Mouse (Mus musculus) limb, embryonic 14.5 days (tissue): ENCODE data around the gene Sptlc2. TPM values are rescaled to one million over a fixed set of nuclear protein-coding genes. Genes with fewer than 3 reads are reported as not detected.

ENCODE experiments used
- ATAC-seq: fragments of 200-750 bp; cut with Nextera tagmentation; 2 replicates; pipeline ENCODE4 v1.8.0; 2017; ENCODE audit warnings: low read depth, moderate number of reproducible peaks, moderate TSS enrichment; ENCODE audit not compliant: low FRiP score
- DNase-seq: peaks from one replicate; pipeline ENCODE4 v3.0.0-alpha.2; 2015; ENCODE audit warnings: low spot score
- H3K27ac ChIP-seq: fragments of 300-500 bp; sonication (generic); replicated peaks from 2 replicates; pipeline ENCODE4 v1.5.1; 2014; ENCODE audit warnings: low read depth, mild to moderate bottlenecking, low read length, moderate library complexity, mixed read lengths
- H3K27me3 ChIP-seq: fragments of 300-500 bp; sonication (generic); 2 replicates; pipeline ENCODE4 v1.6.1; 2014; ENCODE audit warnings: low read length, mixed read lengths; ENCODE audit not compliant: control insufficient read depth, insufficient read depth
- H3K36me3 ChIP-seq: fragments of 300-500 bp; sonication (generic); 2 replicates; pipeline ENCODE4 v1.6.1; 2014; ENCODE audit warnings: mild to moderate bottlenecking, low read length, moderate library complexity, mixed read lengths; ENCODE audit not compliant: control insufficient read depth, insufficient read depth
- H3K4me1 ChIP-seq: fragments of 300-500 bp; sonication (generic); 2 replicates; pipeline ENCODE4 v1.6.1; 2014; ENCODE audit warnings: antibody characterized with exemption, low read length, mixed read lengths; ENCODE audit not compliant: control insufficient read depth, insufficient read depth
- H3K4me2 ChIP-seq: fragments of 300-500 bp; sonication (generic); replicated peaks from 2 replicates; pipeline ENCODE4 v1.6.1; 2014; ENCODE audit warnings: low read depth, mild to moderate bottlenecking, low read length, moderate library complexity; ENCODE audit not compliant: severe bottlenecking
- H3K4me3 ChIP-seq: fragments of 300-500 bp; sonication (generic); replicated peaks from 2 replicates; pipeline ENCODE4 v1.5.1; 2014; ENCODE audit warnings: low read length
- H3K9ac ChIP-seq: fragments of 300-500 bp; sonication (generic); 2 replicates; pipeline ENCODE4 v1.6.1; 2014; ENCODE audit warnings: mild to moderate bottlenecking, low read depth, low read length, moderate library complexity; ENCODE audit not compliant: severe bottlenecking
- H3K9me3 ChIP-seq: fragments of 300-500 bp; sonication (generic); 2 replicates; pipeline ENCODE4 v1.6.1; 2016; ENCODE audit warnings: low read length; ENCODE audit not compliant: control insufficient read depth
- POLR2A ChIP-seq: fragments of 200-500 bp; IDR thresholded peaks from 2 replicates; pipeline ENCODE4 v1.8.0; 2012; ENCODE audit warnings: inconsistent platforms, mild to moderate bottlenecking, moderate library complexity, borderline replicate concordance; ENCODE audit not compliant: insufficient read depth, insufficient read length; ENCODE audit errors: extremely low read depth
- WGBS: fragments of 180-500 bp; shearing (Covaris S2); extraction: QIAGEN DNeasy Blood & Tissue Kit; methylation state at CpG from one replicate; pipeline ENCODE4 v1.1.7; 2014; 5-methylcytosine and 5-hydroxymethylcytosine counted together
- microRNA-seq: library from miRNA; unstranded; fragments of <30 nt; microRNA quantifications from one replicate; pipeline ENCODE4, GENCODE M21; 2016
- polyA plus RNA-seq, 2 experiments: library from polyadenylated mRNA; depleted of rRNA in 1 of 2; stranded (reverse) in 1 of 2; unstranded in 1 of 2; fragments of >200 nt; fragmentation: Nextera tagmentation in 1 of 2; extraction: Ambion mirVana in 1 of 2; gene quantifications; 2 replicates each; pipeline versions ENCODE4 v1.2.1 to v1.2.3; 2012 to 2014

Sptlc2 gene
- polyA plus RNA-seq, 2 experiments = 35.2 to 85.5 TPM

DNA sequence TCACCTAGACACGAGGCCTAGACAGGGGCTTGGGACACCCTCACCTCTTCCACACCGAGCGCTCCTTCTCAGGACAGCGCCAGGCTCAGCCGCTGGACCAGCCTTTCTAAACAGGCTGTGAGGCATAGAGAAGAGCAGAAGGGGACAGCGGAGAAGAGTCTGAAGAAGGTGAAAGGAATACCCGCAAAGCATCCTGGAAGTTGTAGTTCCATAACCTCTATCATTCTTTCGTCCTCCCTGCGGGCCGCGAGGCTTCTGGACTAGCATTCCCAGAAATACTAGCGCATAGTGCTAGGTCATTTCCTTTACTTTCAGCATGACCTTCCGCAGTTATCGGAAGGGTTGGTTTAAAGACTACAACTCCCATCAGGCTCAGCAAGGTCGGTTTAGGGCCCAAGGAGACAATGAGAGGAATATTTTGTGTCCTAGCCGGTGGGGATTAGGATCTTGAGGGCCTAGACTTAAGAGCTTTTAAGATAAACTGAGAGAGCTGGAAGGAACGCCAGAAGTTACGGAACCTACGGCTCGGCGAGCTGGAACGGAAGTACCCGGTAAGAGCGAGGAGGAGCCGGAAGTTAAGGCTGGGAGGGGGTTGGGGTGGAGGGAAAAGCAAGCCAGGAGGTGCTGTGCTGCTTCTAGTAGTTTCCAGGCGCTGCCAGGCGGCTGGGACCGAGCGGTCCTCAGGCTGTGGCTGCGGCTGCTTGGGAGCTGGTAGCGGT lies 121.9 kb downstream of the Sptlc2 start, which contains the start of the genes Vipas39 and Ahsa1:
Vipas39 (minus strand) TSS at position 149 of the 719 bp plus-strand sequence.
Ahsa1 (plus strand) TSS at position 372 of the 719 bp plus-strand sequence.
- H3K36me3 ChIP-seq = peaks cover 52% of the 10 kb centered on the region
- H3K4me2 ChIP-seq = peak within 1 kb of the TSS; percentile 58
- DNase-seq (peak; percentile 99), ATAC-seq (peak; percentile 97)
- TF ChIP-seq POLR2A = peak; percentile 94; the same call in 1 of the 2 replicates
- no peaks in the 10 kb centered on the region for H3K9me3 ChIP-seq
- H3K27ac ChIP-seq = peak within 1 kb of the TSS; percentile 84
- H3K9ac ChIP-seq = peak within 1 kb of the TSS; percentile 86
- H3K4me1 ChIP-seq = peaks cover 7% of the 10 kb centered on the region
- peak within 1 kb of the TSS; percentile 90 for H3K4me3 ChIP-seq
- under 1% methylated on average over 31 of the region's 31 CpGs for WGBS
- no peaks in the 10 kb centered on the region for H3K27me3 ChIP-seq

DNA sequence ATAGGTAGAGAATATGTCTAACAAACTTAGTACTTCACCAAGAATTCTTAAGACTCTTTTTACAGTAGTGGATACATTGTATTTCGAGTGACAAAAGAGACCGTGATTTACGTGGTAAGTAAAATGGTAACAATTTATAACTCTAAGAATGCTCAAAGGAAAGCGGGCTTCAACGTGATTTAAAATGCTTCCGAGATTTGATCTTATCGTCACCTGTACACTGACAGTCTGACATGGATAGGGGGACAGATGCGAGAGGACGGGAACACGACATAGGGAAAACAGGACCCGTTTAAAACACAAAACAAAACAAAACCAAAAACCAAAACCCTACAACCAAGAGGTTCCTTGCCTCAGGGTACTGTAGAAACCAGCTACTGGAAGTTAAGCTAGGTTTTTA lies 122.7 kb downstream of the Sptlc2 start:
- DNase-seq (no peak), ATAC-seq (no peak)
- H3K4me2 ChIP-seq = peak overlapping the region; percentile 56
- H3K4me1 ChIP-seq = peaks cover 7% of the 10 kb centered on the region
- no peak for TF ChIP-seq POLR2A
- 21% methylated on average over 11 of the region's 11 CpGs for WGBS
- 0 out of 2 replicates have a peak overlapping the region, but pooled peaks have one; percentile 0 for H3K27ac ChIP-seq
- no peaks in the 10 kb centered on the region for H3K27me3 ChIP-seq
- H3K36me3 ChIP-seq = peaks cover 51% of the 10 kb centered on the region
- no peaks in the 10 kb centered on the region for H3K9me3 ChIP-seq
- peak overlapping the region; percentile 86 for H3K9ac ChIP-seq
- peak overlapping the region; percentile 90 for H3K4me3 ChIP-seq

DNA sequence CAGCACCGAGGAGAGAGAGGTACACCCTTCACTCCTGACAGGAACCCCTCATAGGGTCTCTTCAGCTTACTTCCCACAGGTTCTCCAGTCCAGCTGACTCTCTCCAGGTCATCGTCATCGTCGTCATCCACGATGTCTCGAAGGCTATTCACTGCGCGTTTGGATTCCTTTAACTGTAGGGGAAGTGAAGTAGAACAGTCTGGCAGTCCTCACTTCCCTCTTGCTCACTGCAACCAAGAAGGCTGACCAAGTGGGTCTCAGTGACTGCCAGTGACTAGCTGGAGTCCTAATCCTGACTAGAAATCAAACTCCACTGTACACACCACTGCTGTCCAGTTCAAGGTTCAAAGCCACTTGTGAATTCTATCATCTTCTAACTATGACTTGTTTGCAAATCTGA lies 127.6 kb downstream of the Sptlc2 start:
- no peak for TF ChIP-seq POLR2A
- WGBS = 89% methylated on average over 8 of the region's 8 CpGs

DNA sequence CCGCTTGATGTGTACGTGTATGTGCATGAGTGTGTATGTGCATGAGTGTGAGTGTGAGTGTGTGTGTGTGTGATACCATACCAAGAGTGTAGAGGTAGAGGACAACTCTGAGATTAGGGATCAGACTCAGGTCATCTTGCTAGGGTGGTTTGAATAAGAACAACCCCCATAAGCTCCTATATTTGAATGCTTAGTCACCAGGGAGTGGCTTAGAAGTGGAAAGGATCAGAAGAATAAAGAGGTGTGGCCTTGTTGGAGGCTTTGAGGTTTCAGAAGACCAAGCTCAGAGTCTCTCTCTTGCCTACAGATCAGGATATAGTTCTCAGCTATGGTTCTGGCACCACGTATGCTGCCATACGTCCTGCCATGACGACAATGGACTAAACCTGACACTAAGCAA lies 131.5 kb downstream of the Sptlc2 start:
- DNase-seq (no peak), ATAC-seq (no peak)
- Histone ChIP-seq H3K4me3 (no peak overlapping the region), H3K9ac (no peak overlapping the region), H3K27ac (no peak overlapping the region), H3K9me3 (no peaks in the 10 kb centered on the region), H3K4me2 (no peak overlapping the region), H3K36me3 (peaks cover 86% of the 10 kb centered on the region), H3K27me3 (no peaks in the 10 kb centered on the region), H3K4me1 (no peaks in the 10 kb centered on the region)
- TF ChIP-seq POLR2A = no peak
- 96% methylated on average over 5 of the region's 5 CpGs for WGBS

More for the DNA sequence above, 127.6 kb downstream of the Sptlc2 start:
- Histone ChIP-seq H3K4me3 (no peak overlapping the region), H3K36me3 (peaks cover 69% of the 10 kb centered on the region), H3K4me1 (no peaks in the 10 kb centered on the region), H3K4me2 (no peak overlapping the region), H3K27ac (no peak overlapping the region), H3K9me3 (no peaks in the 10 kb centered on the region), H3K27me3 (no peaks in the 10 kb centered on the region), H3K9ac (no peak overlapping the region)
- DNase-seq (no peak), ATAC-seq (no peak)

Small RNA genes lying within 50 kb of the gene (microRNA-seq; reads per million reads assigned to microRNA genes)
- gene Gm47293 (not detected), gene Mir3068 (42.6 reads per million, percentile 35 among the genes with 10 or more reads in this experiment)

Other genes starting within 250 kb of the Sptlc2 start
- 67.7 and 75.2 TPM in 2 replicates for gene Gstz1, start 241.2 kb downstream of the Sptlc2 start, polyA plus RNA-seq (2012; rRNA removed)
- gene Gstz1, start 241.2 kb downstream of the Sptlc2 start, polyA plus RNA-seq (2014; fragmentation: Nextera tagmentation; extraction: Ambion mirVana) = 37.5 and 42.4 TPM in 2 replicates
- 20.6 and 26.3 TPM in 2 replicates for gene Pomt2, start 240.4 kb downstream of the Sptlc2 start, polyA plus RNA-seq (2012; rRNA removed)
- 16.8 and 18.4 TPM in 2 replicates for gene Pomt2, start 240.4 kb downstream of the Sptlc2 start, polyA plus RNA-seq (2014; fragmentation: Nextera tagmentation; extraction: Ambion mirVana)
- 1.2 and 2.0 TPM in 2 replicates for gene Samd15, start 188.6 kb downstream of the Sptlc2 start, polyA plus RNA-seq (2012; rRNA removed)
- gene Samd15, start 188.6 kb downstream of the Sptlc2 start, polyA plus RNA-seq (2014; fragmentation: Nextera tagmentation; extraction: Ambion mirVana) = 1.1 and 1.6 TPM in 2 replicates
- 6.2 and 6.8 TPM in 2 replicates for gene Tmed8, start 187.9 kb downstream of the Sptlc2 start, polyA plus RNA-seq (2012; rRNA removed)
- gene Tmed8, start 187.9 kb downstream of the Sptlc2 start, polyA plus RNA-seq (2014; fragmentation: Nextera tagmentation; extraction: Ambion mirVana) = 2.9 and 3.3 TPM in 2 replicates
- 0.80 and 1.5 TPM in 2 replicates for gene Noxred1, start 149.6 kb downstream of the Sptlc2 start, polyA plus RNA-seq (2012; rRNA removed)
- gene Noxred1, start 149.6 kb downstream of the Sptlc2 start, polyA plus RNA-seq (2014; fragmentation: Nextera tagmentation; extraction: Ambion mirVana) = 0.40 and 0.99 TPM in 2 replicates
- 44.3 and 45.0 TPM in 2 replicates for gene Vipas39, start 122.1 kb downstream of the Sptlc2 start, polyA plus RNA-seq (2012; rRNA removed)
- gene Vipas39, start 122.1 kb downstream of the Sptlc2 start, polyA plus RNA-seq (2014; fragmentation: Nextera tagmentation; extraction: Ambion mirVana) = 42.1 and 52.5 TPM in 2 replicates
- 120 and 187 TPM in 2 replicates for gene Ahsa1, start 121.9 kb downstream of the Sptlc2 start, polyA plus RNA-seq (2012; rRNA removed)
- gene Ahsa1, start 121.9 kb downstream of the Sptlc2 start, polyA plus RNA-seq (2014; fragmentation: Nextera tagmentation; extraction: Ambion mirVana) = 168 and 182 TPM in 2 replicates
- gene Ism2, start 88.7 kb downstream of the Sptlc2 start, polyA plus RNA-seq (2012; rRNA removed) = 0.99 and 1.2 TPM in 2 replicates
- gene Ism2, start 88.7 kb downstream of the Sptlc2 start, polyA plus RNA-seq (2014; fragmentation: Nextera tagmentation; extraction: Ambion mirVana) = 1.4 TPM in 2 replicates
- gene Slirp, start 55.5 kb upstream of the Sptlc2 start, polyA plus RNA-seq (2012; rRNA removed) = 62.4 and 83.4 TPM in 2 replicates
- 292 and 314 TPM in 2 replicates for gene Slirp, start 55.5 kb upstream of the Sptlc2 start, polyA plus RNA-seq (2014; fragmentation: Nextera tagmentation; extraction: Ambion mirVana)
- 60.2 and 62.2 TPM in 2 replicates for gene Alkbh1, start 55.7 kb upstream of the Sptlc2 start, polyA plus RNA-seq (2012; rRNA removed)
- gene Alkbh1, start 55.7 kb upstream of the Sptlc2 start, polyA plus RNA-seq (2014; fragmentation: Nextera tagmentation; extraction: Ambion mirVana) = 48.3 and 59.0 TPM in 2 replicates
- 30.8 and 45.3 TPM in 2 replicates for gene Snw1, start 83.9 kb upstream of the Sptlc2 start, polyA plus RNA-seq (2012; rRNA removed)
- gene Snw1, start 83.9 kb upstream of the Sptlc2 start, polyA plus RNA-seq (2014; fragmentation: Nextera tagmentation; extraction: Ambion mirVana) = 125 and 134 TPM in 2 replicates
- not detected in 2 replicates for gene Gm5788, start 106.4 kb upstream of the Sptlc2 start, polyA plus RNA-seq (2012; rRNA removed)
- not detected in 2 replicates for gene Gm5788, start 106.4 kb upstream of the Sptlc2 start, polyA plus RNA-seq (2014; fragmentation: Nextera tagmentation; extraction: Ambion mirVana)
- gene Gm8300, start 126.0 kb upstream of the Sptlc2 start, polyA plus RNA-seq (2012; rRNA removed) = not detected in 2 replicates
- gene Gm8300, start 126.0 kb upstream of the Sptlc2 start, polyA plus RNA-seq (2014; fragmentation: Nextera tagmentation; extraction: Ambion mirVana) = not detected in 2 replicates
- gene Oog1, start 214.3 kb upstream of the Sptlc2 start, polyA plus RNA-seq (2012; rRNA removed) = not detected in 2 replicates
- gene Oog1, start 214.3 kb upstream of the Sptlc2 start, polyA plus RNA-seq (2014; fragmentation: Nextera tagmentation; extraction: Ambion mirVana) = not detected in 2 replicates
- gene Gm4027, start 230.5 kb upstream of the Sptlc2 start, polyA plus RNA-seq (2012; rRNA removed) = not detected in 2 replicates
- not detected in 2 replicates for gene Gm4027, start 230.5 kb upstream of the Sptlc2 start, polyA plus RNA-seq (2014; fragmentation: Nextera tagmentation; extraction: Ambion mirVana)